Mouse (Mus musculus) left cerebral cortex, adult 2 months (tissue): ENCODE results near the gene Dvl2. TPM values are rescaled to one million over a fixed set of nuclear protein-coding genes. Genes with fewer than 3 reads are reported as not detected.
A peak's percentile ranks its signal among the peaks of the same experiment; 100 is the strongest.
"Not testable (repeated sequence)": the region's sequence is repeated elsewhere in the genome, so short reads cannot be mapped to it uniquely, and the experiment has no call there.

Source experiments
- DNase-seq, 2 experiments: peaks; one replicate each; pipeline ENCODE4 v3.0.0; 2021 to 2022; ENCODE audit warnings: low spot score in 2 of 2, mixed read lengths in 1 of 2; ENCODE audit errors: extremely low spot score in 1 of 2
- H3K27ac ChIP-seq: fragments of 200-600 bp; 2 replicates; pipeline ENCODE4 v1.8.1; 2022
- H3K4me3 ChIP-seq: fragments of 200-600 bp; 2 replicates; pipeline ENCODE4 v1.8.1; 2022
- CTCF ChIP-seq: fragments of 200-600 bp; IDR thresholded peaks from 2 replicates; pipeline ENCODE4 v1.8.1; 2022; ENCODE audit warnings: antibody characterized with exemption, mild to moderate bottlenecking, moderate library complexity
- intact Hi-C: fragments of 180-260 bp; cut with DNase I; formaldehyde crosslinking; loops from one replicate; pipeline ENCODE4 v1.15.1; 2025
- total RNA-seq, 2 experiments: library from RNA; stranded (reverse); gene quantifications; 2 replicates each; pipeline ENCODE4 v1.2.3; 2021

Gene Dvl2
- total RNA-seq, 2 experiments from 2014 or later = 32.6 to 32.9 TPM

DNA sequence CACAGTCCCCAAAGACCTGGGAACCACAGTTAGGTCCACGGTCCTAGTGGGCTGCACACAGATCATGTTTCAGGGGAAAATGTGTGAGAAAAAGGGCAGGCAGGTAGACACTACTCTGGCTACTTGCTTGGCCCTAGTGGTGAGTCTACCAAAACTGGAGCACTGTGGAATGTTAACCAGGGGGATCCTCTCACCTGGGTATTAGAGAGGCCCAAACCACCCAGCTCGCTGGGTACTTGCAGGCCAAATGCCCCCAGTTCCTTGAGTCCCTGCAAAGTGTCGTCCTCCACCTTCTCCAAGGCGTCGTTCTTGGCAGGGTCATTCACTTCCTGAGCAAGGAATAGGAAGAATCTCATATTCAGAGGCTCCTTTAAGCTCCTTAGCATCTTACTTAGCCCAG lies 13.7 kb downstream of the Dvl2 start:
- no peak for DNase-seq
- intact Hi-C loops = loop anchor here (2.0 kb wide), 1 partner anchor 13 kb away; the partner anchor contains the start of gene Dvl2
- Histone ChIP-seq H3K27ac (no peak overlapping the region), H3K4me3 (no peak overlapping the region)
- no peak for TF ChIP-seq CTCF

DNA sequence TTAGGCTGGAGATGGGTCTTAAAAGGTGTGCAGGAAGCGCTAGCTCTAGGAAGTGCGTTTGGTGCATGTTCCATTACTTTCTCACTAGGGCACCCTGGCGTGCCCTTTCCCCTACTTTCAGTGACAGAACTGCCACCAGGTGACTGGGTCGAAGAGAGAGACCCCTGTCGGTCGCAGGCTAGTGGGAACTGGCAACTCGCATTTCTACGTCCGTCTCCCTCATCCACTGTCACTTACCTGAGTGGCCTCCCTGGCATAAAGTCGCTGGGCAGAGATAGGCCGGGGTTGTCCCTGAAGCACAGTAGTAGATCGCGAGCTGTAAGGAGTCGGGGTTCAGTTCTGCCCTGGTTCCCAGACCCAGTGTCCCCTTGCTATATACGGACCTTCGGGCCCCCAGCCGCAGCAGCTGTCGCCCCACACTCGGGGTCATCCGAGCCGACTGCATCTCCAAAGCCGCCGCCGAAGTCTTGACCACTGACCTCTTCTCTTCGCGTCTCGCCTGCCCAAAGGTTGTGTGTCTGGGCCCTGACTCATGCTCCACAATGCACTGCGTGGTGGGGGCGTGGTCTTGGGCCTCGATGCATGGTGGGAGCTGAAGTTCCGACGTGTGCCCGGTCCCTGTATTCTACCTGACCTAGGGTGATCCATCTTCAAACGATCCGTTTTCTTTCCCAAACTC lies 14.6 kb downstream of the Dvl2 start, which contains the start of gene Acadvl:
TSS of gene Acadvl (minus strand) at position 532 of the 679 bp plus-strand sequence.
- Histone ChIP-seq H3K27ac (peak within 1 kb of the TSS; percentile 88), H3K4me3 (peak within 1 kb of the TSS; percentile 77)
- peak; percentile 44 for TF ChIP-seq CTCF
- peak; percentile 85 to 86 for DNase-seq
- intact Hi-C loops = loop anchor here (2.0 kb wide), 1 partner anchor 14 kb away; the partner anchor contains the start of gene Dvl2

DNA sequence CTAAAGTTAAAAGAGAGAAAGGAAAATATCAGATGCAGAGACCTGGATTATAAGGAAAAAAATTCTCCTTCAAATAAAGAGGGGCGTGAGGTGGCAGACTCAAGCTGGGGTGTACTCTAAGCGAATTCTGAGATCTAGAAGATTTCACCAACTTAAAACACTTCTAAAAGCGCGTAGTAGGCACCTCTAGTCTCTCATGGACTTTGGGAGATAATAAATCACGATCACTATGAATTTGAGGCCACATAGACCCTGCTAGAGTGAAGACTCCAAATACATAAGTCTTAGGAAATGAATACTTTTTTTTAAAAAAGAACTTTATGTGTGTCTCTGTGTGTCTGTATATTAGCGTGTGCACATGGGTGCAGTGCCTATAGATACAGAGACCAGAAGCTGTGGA lies 15.3 kb downstream of the Dvl2 start:
- TF ChIP-seq CTCF = no peak
- H3K27ac ChIP-seq = no peak overlapping the region
- H3K4me3 ChIP-seq = peak overlapping the region; percentile 77; the same call in 1 of the 2 replicates
- no peak for DNase-seq
- intact Hi-C loops = loop anchor here (2.0 kb wide), 1 partner anchor 15 kb away; the partner anchor contains the start of gene Dvl2

- H3K4me3 ChIP-seq, H3K27ac ChIP-seq, intact Hi-C loops, DNase-seq: not testable (repeated sequence)
Observed at GRCm38 (mm10) chr11:70016177-70016576, 15.8 kb downstream of the Dvl2 start.

DNA sequence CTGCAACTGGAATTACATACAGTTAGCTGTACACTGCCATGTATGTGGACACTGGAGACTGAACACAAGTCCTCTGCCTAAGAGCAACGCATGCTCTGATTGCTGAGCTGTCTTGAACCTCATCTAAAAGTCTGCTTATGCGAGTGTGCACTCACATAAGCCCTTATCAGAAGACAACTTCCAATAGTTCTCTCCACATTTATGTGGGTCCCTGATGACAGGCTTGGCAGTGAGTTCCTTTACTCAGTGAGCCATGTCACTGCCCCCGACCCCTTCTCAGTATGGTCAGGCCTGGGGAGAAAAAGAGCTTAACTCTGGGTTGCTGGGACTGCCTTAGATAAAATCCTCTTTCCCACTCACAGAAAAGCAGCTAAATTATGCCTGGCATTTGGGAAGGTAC lies 16.3 kb downstream of the Dvl2 start, which contains the start of gene Dlg4:
TSS of gene Dlg4 (plus strand) at position 274 of the 400 bp plus-strand sequence.
- H3K4me3 ChIP-seq = peak within 1 kb of the TSS; percentile 74
- TF ChIP-seq CTCF = no peak
- no peak for DNase-seq
- intact Hi-C loops = no loop called here
- H3K27ac ChIP-seq = peak within 1 kb of the TSS; percentile 93

DNA sequence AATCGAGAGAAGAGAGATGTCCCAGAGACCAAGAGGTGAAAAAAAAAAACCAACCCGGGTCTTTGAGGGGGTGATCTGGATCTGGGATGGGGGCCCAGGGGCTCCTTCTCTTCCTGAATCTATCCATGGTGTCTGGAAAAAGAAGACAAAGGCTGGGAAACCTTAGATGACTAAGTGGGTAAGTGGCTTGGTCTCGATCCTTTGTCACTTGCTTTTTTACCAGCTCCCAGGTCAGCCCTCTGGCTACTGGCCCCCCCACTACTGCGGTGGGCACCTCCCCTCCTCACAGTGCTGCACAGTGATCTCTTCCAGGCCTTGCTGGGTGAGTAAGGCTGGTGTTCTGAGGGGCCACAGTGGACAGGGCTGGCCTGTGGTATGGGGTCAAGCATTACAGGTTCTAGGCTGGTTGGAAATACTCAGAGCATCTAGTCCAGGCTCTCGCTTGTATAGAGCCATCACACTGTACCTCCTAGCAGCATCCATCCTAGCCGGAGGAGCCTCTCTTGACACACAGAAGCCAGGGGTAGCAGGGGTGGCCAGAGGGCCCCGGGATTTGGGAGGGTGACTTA lies 16.9 kb downstream of the Dvl2 start:
- TF ChIP-seq CTCF = no peak
- Histone ChIP-seq H3K4me3 (no peak overlapping the region), H3K27ac (peak overlapping the region; percentile 93; the same call in 1 of the 2 replicates)
- no peak for DNase-seq
- intact Hi-C loops = no loop called here

- no peak for TF ChIP-seq CTCF
- H3K27ac ChIP-seq = peak overlapping the region; percentile 93
- peak; percentile 72 to 75 for DNase-seq
- intact Hi-C loops = no loop called here
- peak overlapping the region; percentile 74 for H3K4me3 ChIP-seq
Observed at GRCm38 (mm10) chr11:70018131-70018990, 18.0 kb downstream of the Dvl2 start.

GRCm38 (mm10) chr11:70019495-70020021 lies 19.2 kb downstream of the Dvl2 start:
- DNase-seq = no peak
- intact Hi-C loops = no loop called here

GRCm38 (mm10) chr11:70020022-70020631 lies 19.7 kb downstream of the Dvl2 start:
- Histone ChIP-seq H3K27ac (peak overlapping the region; percentile 93), H3K4me3 (peak overlapping the region; percentile 74)
- no peak for DNase-seq
- intact Hi-C loops = no loop called here
- TF ChIP-seq CTCF = no peak

More at GRCm38 (mm10) chr11:70019495-70020021, 19.2 kb downstream of the Dvl2 start:
- H3K4me3 ChIP-seq = peak overlapping the region; percentile 74
- TF ChIP-seq CTCF = no peak
- peak overlapping the region; percentile 93 for H3K27ac ChIP-seq

GRCm38 (mm10) chr11:70020731-70021263 lies 20.4 kb downstream of the Dvl2 start:
- DNase-seq = peak; percentile 64 to 67
- TF ChIP-seq CTCF = peak; percentile 61
- intact Hi-C loops = no loop called here
- H3K4me3 ChIP-seq = peak overlapping the region; percentile 74
- H3K27ac ChIP-seq = peak overlapping the region; percentile 79
